13 mouse cellular contexts compared by ENCODE assay signal in the genomic region with DNA sequence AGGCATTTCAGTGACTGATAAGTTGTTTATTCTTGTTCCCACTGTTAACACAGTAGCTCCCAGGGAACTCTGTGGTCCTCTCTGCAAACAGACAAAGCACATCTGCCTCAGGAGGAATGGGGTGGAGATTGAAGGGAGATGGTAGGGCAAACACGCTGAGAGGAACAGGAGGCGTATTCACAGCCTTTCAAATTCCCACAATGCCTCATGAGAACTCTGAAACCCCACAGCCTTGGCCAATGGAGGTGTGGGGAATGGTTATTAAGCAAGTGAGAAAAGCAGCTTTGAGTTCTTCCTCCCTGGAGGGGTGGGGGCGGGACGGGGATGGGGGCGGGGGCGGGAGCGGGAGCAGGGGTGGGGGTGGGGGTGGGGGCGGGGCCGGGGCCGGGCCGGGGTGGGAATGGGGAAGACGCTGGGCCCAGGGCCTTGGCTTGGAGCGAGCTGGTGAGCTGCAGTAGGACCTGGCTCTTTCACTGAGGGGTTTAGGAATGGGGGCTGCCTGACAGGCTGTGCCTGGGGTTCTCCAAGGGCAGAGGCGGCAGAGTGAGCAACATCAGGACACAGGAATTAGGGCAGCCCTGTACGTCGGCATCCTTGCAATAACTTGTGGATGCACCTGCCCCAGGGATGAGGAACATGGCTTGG. TPM values are rescaled to one million over a fixed set of nuclear protein-coding genes. Genes with fewer than 3 reads are reported as not detected.
DNase-seq lines count a peak whose midpoint lies in the region; ATAC-seq lines count a peak whose summit lies in the region.
"Had no signal": no experiment of that assay in that cellular context is flagged by ENCODE, and none has a peak within 500 bp of the region (broad histone marks: within the 10 kb centered on the region; RNA-seq: fewer than 3 reads in every experiment).

No protein-coding gene starts in this region.

- ATAC-seq in hindbrain, embryonic 11.5 days (ENCODE audit: low FRiP score) = peak; percentile 81
- ATAC-seq in hindbrain, embryonic 16.5 days = no peak
- peak; percentile 55; the same call in 1 of the 2 replicates for ATAC-seq in forebrain, embryonic 14.5 days
- ATAC-seq in midbrain, embryonic 14.5 days (ENCODE audit: low FRiP score, low TSS enrichment) = peak; percentile 27; the same call in 1 of the 2 replicates
- ATAC-seq: liver, postnatal 0 days had no signal

- peaks cover 4% of the 10 kb centered on the region for H3K4me1 ChIP-seq in hindbrain, embryonic 11.5 days (replicated peaks; ENCODE audit: control insufficient read depth, insufficient read depth, low read length)
- H3K4me1 ChIP-seq in hindbrain, embryonic 16.5 days (ENCODE audit: control insufficient read depth, insufficient read depth, low read depth, low read length) = peaks cover 6% of the 10 kb centered on the region
- H3K4me1 ChIP-seq in forebrain, embryonic 14.5 days (ENCODE audit: control insufficient read depth, insufficient read depth, low read length) = peaks cover 14% of the 10 kb centered on the region
- H3K4me1 ChIP-seq in midbrain, embryonic 14.5 days (ENCODE audit: control insufficient read depth, insufficient read depth, low read length) = peaks cover 6% of the 10 kb centered on the region; the same call in 1 of the 2 replicates

- H3K27ac ChIP-seq in hindbrain, embryonic 11.5 days (ENCODE audit: low read depth, low read length) = peak overlapping the region; percentile 70
- no peak overlapping the region for H3K27ac ChIP-seq in hindbrain, embryonic 16.5 days (ENCODE audit: low read depth, low read length)
- 0 out of 2 replicates have a peak overlapping the region, but pooled peaks have one; percentile 18 for H3K27ac ChIP-seq in forebrain, embryonic 14.5 days (ENCODE audit: low read depth, low read length)
- no peak overlapping the region for H3K27ac ChIP-seq in midbrain, embryonic 14.5 days (replicated peaks; ENCODE audit: low read depth, low read length)

- peak; percentile 59 for DNase-seq in hindbrain, embryonic 11.5 days (ENCODE audit: low spot score)
- peak; percentile 62 for DNase-seq in retina, postnatal 1 day
- DNase-seq in retina, embryonic 14.5 days (ENCODE audit: low spot score) = no peak
- DNase-seq in forebrain, embryonic 14.5 days (ENCODE audit: low spot score) = peak; percentile 73
- no peak for DNase-seq in midbrain, embryonic 14.5 days
- no peak for DNase-seq in Muller cell, postnatal 12 days (ENCODE audit: inconsistent ontology term)
- no peak for DNase-seq in left cerebral cortex, adult 18-20 months (ENCODE audit: low spot score in 2 of 2)
- DNase-seq: B cell, adult 2 months; kidney, adult 8-10 months; liver, postnatal 0 days had no signal

- H3K4me2 ChIP-seq in hindbrain, embryonic 11.5 days (replicated peaks; ENCODE audit: low read depth, low read length) = peak overlapping the region; percentile 28; the same call in 1 of the 2 replicates
- no peak overlapping the region for H3K4me2 ChIP-seq in hindbrain, embryonic 16.5 days (ENCODE audit: low read length)
- H3K4me2 ChIP-seq in forebrain, embryonic 14.5 days (ENCODE audit: low read length) = 0 out of 2 replicates have a peak overlapping the region, but pooled peaks have one; percentile 9
- H3K4me2 ChIP-seq in midbrain, embryonic 14.5 days (ENCODE audit: low read length) = no peak overlapping the region

- H3K4me3 ChIP-seq in hindbrain, embryonic 11.5 days (ENCODE audit: low read depth, low read length) = no peak overlapping the region
- H3K4me3 ChIP-seq in hindbrain, embryonic 16.5 days (ENCODE audit: low read length) = no peak overlapping the region
- no peak overlapping the region for H3K4me3 ChIP-seq in forebrain, embryonic 14.5 days (ENCODE audit: low read depth, low read length)
- no peak overlapping the region for H3K4me3 ChIP-seq in midbrain, embryonic 14.5 days (replicated peaks; ENCODE audit: low read depth, low read length)

- 0 out of 2 replicates have a peak overlapping the region, but pooled peaks have one; percentile 27 for H3K9ac ChIP-seq in hindbrain, embryonic 11.5 days (ENCODE audit: low read depth, low read length)
- no peak overlapping the region for H3K9ac ChIP-seq in hindbrain, embryonic 16.5 days (ENCODE audit: low read depth, low read length)
- H3K9ac ChIP-seq in forebrain, embryonic 14.5 days (ENCODE audit: low read length) = 0 out of 2 replicates have a peak overlapping the region, but pooled peaks have one; percentile 17
- no peak overlapping the region for H3K9ac ChIP-seq in midbrain, embryonic 14.5 days (replicated peaks; ENCODE audit: low read length)
- H3K9ac ChIP-seq: liver, postnatal 0 days had no signal

- no peaks in the 10 kb centered on the region for H3K27me3 ChIP-seq in hindbrain, embryonic 11.5 days (ENCODE audit: control insufficient read depth, insufficient read depth, low read length)
- H3K27me3 ChIP-seq in hindbrain, embryonic 16.5 days (replicated peaks; ENCODE audit: control insufficient read depth, insufficient read depth, low read length) = no peaks in the 10 kb centered on the region
- H3K27me3 ChIP-seq in forebrain, embryonic 14.5 days (replicated peaks; ENCODE audit: control insufficient read depth, insufficient read depth, low read length) = no peaks in the 10 kb centered on the region
- H3K27me3 ChIP-seq in midbrain, embryonic 14.5 days (ENCODE audit: control insufficient read depth, insufficient read depth, low read length) = no peaks in the 10 kb centered on the region

- no peaks in the 10 kb centered on the region for H3K9me3 ChIP-seq in hindbrain, embryonic 11.5 days (ENCODE audit: control insufficient read depth, low read length)
- H3K9me3 ChIP-seq in hindbrain, embryonic 16.5 days (ENCODE audit: control insufficient read depth, low read length) = no peaks in the 10 kb centered on the region
- no peaks in the 10 kb centered on the region for H3K9me3 ChIP-seq in forebrain, embryonic 14.5 days (replicated peaks; ENCODE audit: control insufficient read depth, low read length)
- H3K9me3 ChIP-seq in midbrain, embryonic 14.5 days (ENCODE audit: control insufficient read depth, low read length) = no peaks in the 10 kb centered on the region

- WGBS in hindbrain, embryonic 11.5 days = 8% methylated on average over 9 of the region's 16 CpGs
- WGBS in hindbrain, embryonic 16.5 days = 11% methylated on average over 9 of the region's 16 CpGs
- WGBS in forebrain, embryonic 14.5 days = 6% methylated on average over 9 of the region's 16 CpGs
- 8% methylated on average over 14 of the region's 16 CpGs for WGBS in midbrain, embryonic 14.5 days

- H3K36me3 ChIP-seq in hindbrain, embryonic 11.5 days (ENCODE audit: control insufficient read depth, insufficient read depth, low read length) = no peaks in the 10 kb centered on the region
- H3K36me3 ChIP-seq in hindbrain, embryonic 16.5 days (ENCODE audit: control insufficient read depth, insufficient read depth, low read length) = no peaks in the 10 kb centered on the region
- no peaks in the 10 kb centered on the region for H3K36me3 ChIP-seq in forebrain, embryonic 14.5 days (ENCODE audit: control insufficient read depth, insufficient read depth, low read length)
- H3K36me3 ChIP-seq in midbrain, embryonic 14.5 days (ENCODE audit: control insufficient read depth, insufficient read depth, low read length) = no peaks in the 10 kb centered on the region

RNA-seq across cellular contexts. Expression of a gene that starts 25.4 kb away (rescaled TPM):
- polyA plus RNA-seq in hindbrain, embryonic 11.5 days (2014; fragmentation: Nextera tagmentation; extraction: Ambion mirVana) = 0.29 and 0.46 TPM in 2 replicates
- polyA plus RNA-seq in hindbrain, embryonic 16.5 days (2015; fragmentation: Nextera tagmentation; extraction: Ambion mirVana) = 0.68 and 0.76 TPM in 2 replicates
- 0.22 and 0.40 TPM in 2 replicates for polyA plus RNA-seq in forebrain, embryonic 14.5 days (2014; fragmentation: Nextera tagmentation; extraction: Ambion mirVana)
- 0.32 TPM in 1 of 2 replicates, not detected in the other for polyA plus RNA-seq in midbrain, embryonic 14.5 days (2014; fragmentation: Nextera tagmentation; extraction: Ambion mirVana)
- total RNA-seq in left cerebral cortex, adult 18-20 months (2021) = 1 to 10 TPM; 6.8 to 8.6 TPM
- total RNA-seq: common myeloid progenitor, adult 5-6 weeks had no signal
- polyA plus RNA-seq: heart, embryonic 14.5 days had no signal

Comparison
In these comparisons a context has a peak if more than half of its experiments do, and no peak if none do; other contexts are left out.
1. DNase-seq: peak in hindbrain, embryonic 11.5 days (single experiment), retina, postnatal 1 day (single experiment) and forebrain, embryonic 14.5 days (single experiment); none in retina, embryonic 14.5 days (single experiment), midbrain, embryonic 14.5 days (single experiment), Muller cell, postnatal 12 days (single experiment) and left cerebral cortex, adult 18-20 months (0 of 2).
2. H3K27ac ChIP-seq: peak in hindbrain, embryonic 11.5 days (single experiment) and forebrain, embryonic 14.5 days (single experiment); none in hindbrain, embryonic 16.5 days (single experiment) and midbrain, embryonic 14.5 days (single experiment).
3. H3K4me2 ChIP-seq: peak in hindbrain, embryonic 11.5 days (single experiment) and forebrain, embryonic 14.5 days (single experiment); none in hindbrain, embryonic 16.5 days (single experiment) and midbrain, embryonic 14.5 days (single experiment).
4. H3K9ac ChIP-seq: peak in hindbrain, embryonic 11.5 days (single experiment) and forebrain, embryonic 14.5 days (single experiment); none in hindbrain, embryonic 16.5 days (single experiment) and midbrain, embryonic 14.5 days (single experiment).